Mouse (Mus musculus) myocyte (in vitro differentiated cells): ENCODE results near the gene Cyp1a1. TPM values are rescaled to one million over a fixed set of nuclear protein-coding genes. Genes with fewer than 3 reads are reported as not detected.

Source experiments
- H3K27me3 ChIP-seq: one replicate; pipeline ENCODE4 v1.6.1; 2011; ENCODE audit not compliant: control insufficient read depth, insufficient read depth, insufficient read length
- H3K36me3 ChIP-seq: one replicate; pipeline ENCODE4 v1.6.1; 2011; ENCODE audit not compliant: control insufficient read depth, insufficient read depth
- H3K4me2 ChIP-seq: one replicate; pipeline ENCODE4 v1.6.1; 2011; ENCODE audit warnings: low read depth, control low read depth
- H3K4me3 ChIP-seq: one replicate; pipeline ENCODE4 v1.5.1; 2011; ENCODE audit warnings: mild to moderate bottlenecking, control low read depth, moderate library complexity
- H3K79me2 ChIP-seq: one replicate; pipeline ENCODE4 v1.6.1; 2011; ENCODE audit not compliant: control insufficient read depth, insufficient read depth
- H3ac ChIP-seq: one replicate; pipeline ENCODE4 v1.6.1; 2011; ENCODE audit not compliant: control insufficient read depth, insufficient read length
- CEBPB ChIP-seq: IDR thresholded peaks from 2 replicates; pipeline ENCODE4 v1.6.1; 2011; ENCODE audit warnings: mild to moderate bottlenecking, moderate library complexity; ENCODE audit not compliant: poor library complexity, insufficient read depth, severe bottlenecking
- E2F4 ChIP-seq: IDR thresholded peaks from one replicate; pipeline ENCODE4 v1.6.1; 2011; ENCODE audit warnings: mild to moderate bottlenecking, control low read depth, moderate library complexity; ENCODE audit not compliant: insufficient read depth
- MAX ChIP-seq: IDR thresholded peaks from one replicate; pipeline ENCODE4 v1.6.1; 2011; ENCODE audit warnings: low read depth, mild to moderate bottlenecking, control low read depth
- MYOD1 ChIP-seq, 3 experiments: IDR thresholded peaks; one replicate each; pipeline ENCODE4 v1.6.1; 2011; ENCODE audit warnings: control low read depth in 2 of 3, low read depth in 2 of 3, mild to moderate bottlenecking in 2 of 3, moderate library complexity in 1 of 3; ENCODE audit not compliant: insufficient read length in 2 of 3, control insufficient read depth in 1 of 3
- MYOG ChIP-seq, 3 experiments: IDR thresholded peaks; one replicate each; pipeline ENCODE4 v1.6.1; 2011; ENCODE audit warnings: control low read depth in 2 of 3, low read depth in 2 of 3, mild to moderate bottlenecking in 2 of 3; ENCODE audit not compliant: insufficient read length in 2 of 3, control insufficient read depth in 1 of 3, insufficient read depth in 1 of 3
- POLR2A ChIP-seq: IDR thresholded peaks from one replicate; pipeline ENCODE4 v1.6.1; 2011; ENCODE audit warnings: low read depth, mild to moderate bottlenecking, control low read depth, moderate library complexity; ENCODE audit not compliant: insufficient read length
- POLR2AphosphoS2 ChIP-seq: IDR thresholded peaks from one replicate; pipeline ENCODE4 v1.6.1; 2011; ENCODE audit warnings: low read depth, control low read depth; ENCODE audit not compliant: insufficient read length
- REST ChIP-seq: IDR thresholded peaks from one replicate; pipeline ENCODE4 v1.6.1; 2011; ENCODE audit warnings: mild to moderate bottlenecking, control low read depth, moderate library complexity; ENCODE audit not compliant: insufficient read depth, insufficient read length
- SRF ChIP-seq: IDR thresholded peaks from one replicate; pipeline ENCODE4 v1.6.1; 2011; ENCODE audit warnings: low read depth; ENCODE audit not compliant: control insufficient read depth, insufficient read length
- TCF12 ChIP-seq: IDR thresholded peaks from one replicate; pipeline ENCODE4 v1.6.1; 2011; ENCODE audit warnings: mild to moderate bottlenecking, control low read depth; ENCODE audit not compliant: poor library complexity, insufficient read depth, severe bottlenecking
- TCF3 ChIP-seq: IDR thresholded peaks from one replicate; pipeline ENCODE4 v1.6.1; 2011; ENCODE audit warnings: low read depth, control low read depth; ENCODE audit not compliant: insufficient read length
- USF1 ChIP-seq: IDR thresholded peaks from one replicate; pipeline ENCODE4 v1.6.1; 2011; ENCODE audit warnings: low read depth, mild to moderate bottlenecking, control low read depth, moderate library complexity
- polyA plus RNA-seq: library from polyadenylated mRNA; unstranded; fragments of >200 nt; fragmentation: generic; extraction: Trizol; gene quantifications from one replicate; pipeline ENCODE4 v1.2.1, GENCODE M21; 2012; ENCODE audit warnings: missing spikeins

The Cyp1a1 gene
- polyA plus RNA-seq, 1 experiment = not detected

GRCm38 (mm10) chr9:57667817-57668216, 19.9 kb upstream of the Cyp1a1 start:
- no peak for TF ChIP-seq POLR2AphosphoS2
- TF ChIP-seq USF1 = no peak
- no peak for TF ChIP-seq CEBPB
- TF ChIP-seq TCF12 = no peak
- TF ChIP-seq REST = no peak
- TF ChIP-seq POLR2A = no peak
- TF ChIP-seq MYOD1 (IDR thresholded peaks at IDR 0.05; ENCODE audit: control insufficient read depth in 1 of 3, insufficient read length in 2 of 3, low read depth in 2 of 3) = no peak
- TF ChIP-seq MYOG (IDR thresholded peaks at IDR 0.05; ENCODE audit: control insufficient read depth in 1 of 3, insufficient read depth in 1 of 3, insufficient read length in 2 of 3, low read depth in 2 of 3) = no peak
- H3ac ChIP-seq = no peak overlapping the region
- no peak overlapping the region for H3K4me2 ChIP-seq

DNA sequence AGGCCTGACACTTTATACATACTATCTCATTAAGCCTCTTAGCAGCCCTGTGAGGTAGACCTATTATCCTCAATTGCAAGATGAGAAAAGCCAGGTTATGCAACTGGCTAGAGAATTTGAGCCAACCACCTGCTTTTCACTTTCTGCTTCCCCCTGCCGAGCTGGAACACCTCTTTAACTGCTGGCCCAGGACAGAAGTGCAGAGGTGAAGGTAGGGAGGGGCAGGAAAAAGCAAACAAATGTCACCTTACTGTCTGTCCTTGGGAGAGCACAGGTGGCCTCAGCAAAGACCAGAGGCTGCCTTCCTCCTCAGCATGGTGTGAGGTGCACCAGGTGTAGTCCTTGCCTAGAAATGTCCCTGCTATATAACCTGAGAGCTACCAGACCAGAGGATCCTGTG, 19.5 kb upstream of the Cyp1a1 start:
- H3K4me3 ChIP-seq = no peak overlapping the region
- H3K27me3 ChIP-seq = peaks cover 11% of the 10 kb centered on the region
- H3ac ChIP-seq = no peak overlapping the region
- TF ChIP-seq TCF12 (no peak), MYOG (IDR thresholded peaks at IDR 0.05; ENCODE audit: control insufficient read depth in 1 of 3, insufficient read depth in 1 of 3, insufficient read length in 2 of 3, low read depth in 2 of 3) (no peak), MYOD1 (IDR thresholded peaks at IDR 0.05; ENCODE audit: control insufficient read depth in 1 of 3, insufficient read length in 2 of 3, low read depth in 2 of 3) (no peak), POLR2A (no peak), POLR2AphosphoS2 (no peak), CEBPB (no peak), TCF3 (no peak), E2F4 (no peak), USF1 (no peak), REST (no peak), MAX (no peak), SRF (no peak)
- H3K36me3 ChIP-seq = no peaks in the 10 kb centered on the region
- no peaks in the 10 kb centered on the region for H3K79me2 ChIP-seq
- no peak overlapping the region for H3K4me2 ChIP-seq

More at GRCm38 (mm10) chr9:57667817-57668216, 19.9 kb upstream of the Cyp1a1 start:
- no peaks in the 10 kb centered on the region for H3K79me2 ChIP-seq
- H3K27me3 ChIP-seq = peaks cover 11% of the 10 kb centered on the region
- H3K36me3 ChIP-seq = no peaks in the 10 kb centered on the region
- H3K4me3 ChIP-seq = no peak overlapping the region

DNA sequence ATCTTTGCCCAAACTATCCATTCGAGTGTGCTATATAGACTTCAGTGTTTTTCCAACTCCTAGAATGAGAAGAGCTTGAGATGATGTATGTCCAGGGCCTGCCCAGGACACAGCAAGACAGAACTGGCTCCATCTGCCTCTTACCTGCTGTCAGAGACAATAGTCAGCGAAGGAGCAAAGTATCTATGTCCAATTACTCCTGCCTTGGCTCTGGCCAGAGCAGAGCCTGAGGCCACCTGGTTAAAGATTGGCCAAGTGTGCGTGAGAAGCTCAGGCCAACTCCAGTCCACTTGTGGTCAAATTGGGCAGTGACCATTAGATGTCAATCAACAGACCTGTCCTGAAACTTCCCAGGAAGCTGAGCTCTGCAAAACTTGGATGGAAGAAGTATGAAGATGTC, 18.2 kb upstream of the Cyp1a1 start:
- Histone ChIP-seq H3K4me3 (no peak overlapping the region), H3K79me2 (no peaks in the 10 kb centered on the region), H3K27me3 (peaks cover 11% of the 10 kb centered on the region), H3K4me2 (no peak overlapping the region), H3K36me3 (no peaks in the 10 kb centered on the region), H3ac (no peak overlapping the region)
- TF ChIP-seq CEBPB (no peak), USF1 (no peak), MYOG (IDR thresholded peaks at IDR 0.05; ENCODE audit: control insufficient read depth in 1 of 3, insufficient read depth in 1 of 3, insufficient read length in 2 of 3, low read depth in 2 of 3) (no peak)

GRCm38 (mm10) chr9:57671037-57671436, 16.7 kb upstream of the Cyp1a1 start:
- no peaks in the 10 kb centered on the region for H3K79me2 ChIP-seq
- no peak for TF ChIP-seq USF1
- TF ChIP-seq CEBPB = 0 out of 2 replicates have a peak, but pooled peaks have one; percentile 5
- no peaks in the 10 kb centered on the region for H3K36me3 ChIP-seq
- H3K27me3 ChIP-seq = peaks cover 11% of the 10 kb centered on the region
- no peak overlapping the region for H3K4me2 ChIP-seq
- H3K4me3 ChIP-seq = no peak overlapping the region
- H3ac ChIP-seq = no peak overlapping the region

DNA sequence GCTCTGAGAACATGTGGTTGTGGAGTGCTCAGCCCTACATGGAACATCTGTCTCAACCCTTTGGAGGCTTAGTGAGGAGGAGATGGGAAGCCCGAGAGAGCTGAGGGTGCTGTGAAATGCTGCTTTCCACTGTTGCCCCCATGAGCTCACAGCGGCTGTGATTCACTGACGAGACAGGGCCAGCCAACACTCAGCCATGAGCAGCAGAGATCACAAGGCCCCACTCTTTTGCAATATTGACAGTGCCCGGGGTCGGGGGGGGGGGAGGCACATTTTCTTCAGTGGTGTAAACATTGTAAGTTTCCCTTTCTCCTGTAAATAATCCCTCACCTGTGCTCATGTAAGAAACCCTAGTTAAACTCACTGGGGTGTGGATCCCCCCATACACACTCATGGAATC, 16.2 kb upstream of the Cyp1a1 start:
- TF ChIP-seq SRF (no peak), TCF12 (no peak), POLR2AphosphoS2 (no peak), POLR2A (no peak), MAX (no peak)
- Histone ChIP-seq H3K4me3 (no peak overlapping the region), H3K4me2 (no peak overlapping the region), H3K36me3 (no peaks in the 10 kb centered on the region), H3K27me3 (peaks cover 11% of the 10 kb centered on the region), H3K79me2 (no peaks in the 10 kb centered on the region), H3ac (no peak overlapping the region)

GRCm38 (mm10) chr9:57681411-57681810, 6.3 kb upstream of the Cyp1a1 start:
- TF ChIP-seq TCF3 (no peak), USF1 (no peak), POLR2AphosphoS2 (no peak), REST (no peak), MYOD1 (IDR thresholded peaks at IDR 0.05; ENCODE audit: control insufficient read depth in 1 of 3, insufficient read length in 2 of 3, low read depth in 2 of 3) (no peak), POLR2A (no peak), E2F4 (no peak), CEBPB (no peak), MYOG (IDR thresholded peaks at IDR 0.05; ENCODE audit: control insufficient read depth in 1 of 3, insufficient read depth in 1 of 3, insufficient read length in 2 of 3, low read depth in 2 of 3) (no peak), MAX (no peak), TCF12 (no peak), SRF (no peak)
- H3K36me3 ChIP-seq = no peaks in the 10 kb centered on the region
- no peak overlapping the region for H3ac ChIP-seq
- H3K27me3 ChIP-seq = peaks cover 27% of the 10 kb centered on the region
- H3K79me2 ChIP-seq = no peaks in the 10 kb centered on the region
- no peak overlapping the region for H3K4me2 ChIP-seq
- H3K4me3 ChIP-seq = no peak overlapping the region
